ENCODE assay signal across 11 mouse cellular contexts in the genomic region with DNA sequence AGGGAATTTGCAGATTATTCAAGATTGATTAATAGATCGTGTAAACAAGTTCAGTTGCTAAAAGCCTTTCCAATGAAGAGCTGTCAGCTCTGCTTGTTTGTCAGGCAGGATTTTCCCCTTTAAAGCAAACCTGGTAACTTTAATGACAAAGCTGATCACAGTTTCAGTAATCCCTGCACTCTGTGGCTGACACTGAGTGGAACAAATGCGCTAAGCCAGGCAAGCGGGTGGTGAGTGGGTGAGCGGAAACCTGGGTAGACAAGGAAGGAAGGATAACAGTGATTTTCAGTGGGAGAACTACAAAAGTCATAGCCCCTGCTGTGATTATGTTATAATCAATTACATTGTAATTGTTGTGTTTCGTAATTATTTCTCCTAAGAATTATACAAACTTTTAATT.
"Had no signal": no experiment of that assay in that cellular context is flagged by ENCODE, and none has a peak within 500 bp of the region (broad histone marks: within the 10 kb centered on the region; RNA-seq: fewer than 3 reads in every experiment).

No protein-coding gene starts in this region.

- H3K4me3 ChIP-seq: intestine, embryonic 15.5 days; limb, embryonic 12.5 days; liver, embryonic 15.5 days had no signal

- H3K27me3 ChIP-seq: intestine, embryonic 15.5 days; limb, embryonic 12.5 days; liver, embryonic 15.5 days had no signal

- H3K4me1 ChIP-seq: intestine, embryonic 15.5 days had no signal

- H3K9me3 ChIP-seq: intestine, embryonic 15.5 days; limb, embryonic 12.5 days; liver, embryonic 15.5 days had no signal

- H3K27ac ChIP-seq: intestine, embryonic 15.5 days; liver, embryonic 15.5 days had no signal

- H3K9ac ChIP-seq: intestine, embryonic 15.5 days; limb, embryonic 12.5 days; liver, embryonic 15.5 days had no signal

- ATAC-seq: intestine, embryonic 15.5 days; lung, postnatal 0 days had no signal

- DNase-seq: kidney, adult 18-20 months; kidney, postnatal 10 days; kidney, postnatal 4 days; lung, adult 2 months; lung, postnatal 36 days; right cerebral cortex, postnatal 14 days had no signal

- H3K36me3 ChIP-seq: intestine, embryonic 15.5 days; limb, embryonic 12.5 days; liver, embryonic 15.5 days had no signal

- H3K4me2 ChIP-seq: intestine, embryonic 15.5 days; limb, embryonic 12.5 days; liver, embryonic 11.5 days; liver, embryonic 15.5 days had no signal
